Mouse (Mus musculus) CH12.LX (cell line): ENCODE measurements at regions not wholly inside any gene's neighbourhood (a gene's known extent, or its start where the extent isn't known, plus 50 kb on each side); places are given as distances from the start of the nearest gene placed in this dataset.

Experiments used
- DNase-seq: peaks from one replicate; pipeline ENCODE4 v3.0.0-alpha.2; 2013; ENCODE audit errors: extremely low read depth
- H3K27ac ChIP-seq: 2 replicates; pipeline ENCODE4 v1.5.1; 2012; ENCODE audit warnings: low read depth, mild to moderate bottlenecking, control low read depth, moderate library complexity; ENCODE audit not compliant: insufficient read depth
- H3K27me3 ChIP-seq: replicated peaks from 2 replicates; pipeline ENCODE3; 2012; ENCODE audit warnings: inconsistent platforms
- H3K36me3 ChIP-seq, 2 experiments: replicated peaks in 1 of 2; 2 replicates each; pipeline versions ENCODE3 to v1.6.1; 2012; ENCODE audit warnings: inconsistent platforms in 1 of 2, low read length in 1 of 2, mild to moderate bottlenecking in 1 of 2, mixed read lengths in 1 of 2, moderate library complexity in 1 of 2; ENCODE audit not compliant: control insufficient read depth in 1 of 2, insufficient read depth in 1 of 2
- H3K4me1 ChIP-seq, 2 experiments: 2 replicates each; pipeline ENCODE4 v1.6.1; 2012; ENCODE audit warnings: inconsistent platforms in 1 of 2, moderate library complexity in 1 of 2; ENCODE audit not compliant: insufficient read depth in 2 of 2, control insufficient read depth in 1 of 2
- H3K4me2 ChIP-seq: 2 replicates; pipeline ENCODE4 v1.6.1; 2012; ENCODE audit warnings: low read depth, mild to moderate bottlenecking, control low read depth; ENCODE audit not compliant: poor library complexity, insufficient read depth, severe bottlenecking
- H3K4me3 ChIP-seq, 3 experiments: fragments of 150-350 bp in 1 of 3; sonication (generic) in 1 of 3; replicated peaks in 1 of 3; 2 replicates each; pipeline versions ENCODE3 to v1.5.1; 2011 to 2012; ENCODE audit warnings: low read depth in 2 of 3, low read length in 2 of 3, mild to moderate bottlenecking in 2 of 3, moderate library complexity in 2 of 3, control low read depth in 1 of 3, improper control_type of control experiment in 1 of 3, inconsistent platforms in 1 of 3, mixed read lengths in 1 of 3; ENCODE audit not compliant: poor library complexity in 1 of 3
- H3K79me2 ChIP-seq: replicated peaks from 2 replicates; pipeline ENCODE4 v1.6.1; 2012; ENCODE audit warnings: mild to moderate bottlenecking, moderate library complexity; ENCODE audit not compliant: control insufficient read depth, poor library complexity, insufficient read depth, severe bottlenecking; ENCODE audit errors: extremely low read depth
- H3K9ac ChIP-seq: 2 replicates; pipeline ENCODE4 v1.6.1; 2012; ENCODE audit warnings: low read depth, mild to moderate bottlenecking, control low read depth, moderate library complexity; ENCODE audit not compliant: insufficient read depth
- H3K9me3 ChIP-seq: replicated peaks from 2 replicates; pipeline ENCODE3; 2012; ENCODE audit warnings: low read length, inconsistent platforms, mixed read lengths
- BHLHE40 ChIP-seq: IDR thresholded peaks from 2 replicates; pipeline ENCODE4 v1.6.1; 2011; ENCODE audit warnings: mild to moderate bottlenecking, low read depth, low read length, improper control_type of control experiment
- CHD2 ChIP-seq: IDR thresholded peaks from 2 replicates; pipeline ENCODE4 v1.6.1; 2011; ENCODE audit warnings: low read length, improper control_type of control experiment
- GABPA ChIP-seq: IDR thresholded peaks from 2 replicates; pipeline ENCODE4 v1.6.1; 2012; ENCODE audit warnings: low read depth, low read length, improper control_type of control experiment, inconsistent platforms; ENCODE audit not compliant: insufficient replicate concordance
- JUND ChIP-seq: conservative IDR thresholded peaks from 2 replicates; pipeline ENCODE4 v1.6.1; 2011; ENCODE audit warnings: low read depth, low read length, improper control_type of control experiment
- POLR2A ChIP-seq: IDR thresholded peaks from 2 replicates; pipeline ENCODE4 v1.6.1; 2011; ENCODE audit warnings: low read depth, mild to moderate bottlenecking, improper control_type of control experiment, low read length
- RAD21 ChIP-seq: IDR thresholded peaks from 2 replicates; pipeline ENCODE4 v1.6.1; 2011; ENCODE audit warnings: low read depth, mild to moderate bottlenecking, low read length, improper control_type of control experiment, moderate library complexity
- RCOR1 ChIP-seq: conservative IDR thresholded peaks from 2 replicates; pipeline ENCODE4 v1.6.1; 2012; ENCODE audit warnings: low read depth, mild to moderate bottlenecking, inconsistent platforms, low read length, improper control_type of control experiment
- TBP ChIP-seq: conservative IDR thresholded peaks from 2 replicates; pipeline ENCODE4 v1.6.1; 2011; ENCODE audit warnings: low read depth, low read length, improper control_type of control experiment
- ZMIZ1 ChIP-seq: IDR thresholded peaks from 2 replicates; pipeline ENCODE4 v1.6.1; 2012; ENCODE audit warnings: low read depth, mild to moderate bottlenecking, inconsistent platforms, low read length, improper control_type of control experiment
- dilution Hi-C: fragments of 300-500 bp; cut with MboI; formaldehyde crosslinking; loops from 2 replicates; pipeline ENCODE4 v1.14.3; 2020; ENCODE audit warnings: low sequenced_read_pairs; ENCODE audit not compliant: extremely low pct_unique_long_range_greater_than_20kb, extremely low pct_ligation_motif_present
- in situ Hi-C: fragments of 300-500 bp; cut with MboI; formaldehyde crosslinking; loops from 3 replicates; pipeline ENCODE4 v1.14.3; 2019; ENCODE audit warnings: low sequenced_read_pairs, low pct_ligation_motif_present, low pct_unique_long_range_greater_than_20kb, mixed read lengths

DNA sequence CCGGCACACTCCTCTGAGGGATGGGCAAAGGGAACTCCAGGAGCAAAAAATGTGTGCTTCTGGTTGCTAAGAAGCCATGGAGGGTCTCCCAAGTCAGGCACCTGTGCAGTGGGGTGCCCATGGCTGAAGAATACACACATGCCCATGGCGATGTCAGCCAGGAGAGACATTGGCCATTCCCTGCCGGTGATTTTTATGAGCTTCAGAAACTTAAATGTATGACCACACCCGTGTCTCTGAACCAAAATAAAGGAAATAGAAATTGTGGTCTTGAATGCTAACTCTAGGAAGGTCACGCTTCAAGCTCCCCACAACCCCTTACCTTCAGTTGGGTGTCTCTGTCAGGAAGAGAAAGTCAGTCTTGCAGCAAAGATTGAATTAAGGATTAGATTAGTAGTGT, 56.0 kb upstream of the Map1b start:
- Histone ChIP-seq H3K27ac (no peak overlapping the region), H3K36me3 (no peaks in the 10 kb centered on the region), H3K4me3 (no peak overlapping the region), H3K4me1 (no peaks in the 10 kb centered on the region), H3K9me3 (no peaks in the 10 kb centered on the region), H3K79me2 (no peaks in the 10 kb centered on the region), H3K27me3 (no peaks in the 10 kb centered on the region), H3K9ac (no peak overlapping the region), H3K4me2 (no peak overlapping the region)
- dilution Hi-C loops (no loop called here), in situ Hi-C loops (no loop called here)
- no peak for TF ChIP-seq POLR2A
- TF ChIP-seq RCOR1 = no peak
- no peak for TF ChIP-seq BHLHE40
- no peak for TF ChIP-seq JUND
- no peak for TF ChIP-seq GABPA
- no peak for TF ChIP-seq CHD2
- no peak for TF ChIP-seq TBP
- TF ChIP-seq RAD21 = no peak
- no peak for TF ChIP-seq ZMIZ1
- DNase-seq = no peak
